Mouse (Mus musculus) gastrocnemius, postnatal 36 days (tissue): ENCODE results near the gene Uprt. TPM values are rescaled to one million over a fixed set of nuclear protein-coding genes. Genes with fewer than 3 reads are reported as not detected.
A peak's percentile ranks its signal among the peaks of the same experiment; 100 is the strongest.

Experiments used
- DNase-seq, 2 experiments: peaks; one replicate each; pipeline ENCODE4 v3.0.0; 2022
- intact Hi-C: fragments of 180-260 bp; cut with DNase I; formaldehyde crosslinking; loops from one replicate; pipeline ENCODE4 v1.15.1; 2025
- long read RNA-seq, 2 experiments: library from polyadenylated mRNA; stranded (forward); transcript quantifications; one replicate each; pipeline ENCODE4 v2.0.0; 2021
- total RNA-seq, 2 experiments: library from RNA; stranded (reverse); gene quantifications; 2 replicates each; pipeline ENCODE4 v1.2.3; 2021

Uprt gene
- total RNA-seq: 10 to 100 TPM in 1 of 2 experiments, 1 to 10 TPM in 1; 10.0 to 11.0 TPM
- long read RNA-seq, experiment 1: 0 reads
- long read RNA-seq, experiment 2: 0 reads

DNA sequence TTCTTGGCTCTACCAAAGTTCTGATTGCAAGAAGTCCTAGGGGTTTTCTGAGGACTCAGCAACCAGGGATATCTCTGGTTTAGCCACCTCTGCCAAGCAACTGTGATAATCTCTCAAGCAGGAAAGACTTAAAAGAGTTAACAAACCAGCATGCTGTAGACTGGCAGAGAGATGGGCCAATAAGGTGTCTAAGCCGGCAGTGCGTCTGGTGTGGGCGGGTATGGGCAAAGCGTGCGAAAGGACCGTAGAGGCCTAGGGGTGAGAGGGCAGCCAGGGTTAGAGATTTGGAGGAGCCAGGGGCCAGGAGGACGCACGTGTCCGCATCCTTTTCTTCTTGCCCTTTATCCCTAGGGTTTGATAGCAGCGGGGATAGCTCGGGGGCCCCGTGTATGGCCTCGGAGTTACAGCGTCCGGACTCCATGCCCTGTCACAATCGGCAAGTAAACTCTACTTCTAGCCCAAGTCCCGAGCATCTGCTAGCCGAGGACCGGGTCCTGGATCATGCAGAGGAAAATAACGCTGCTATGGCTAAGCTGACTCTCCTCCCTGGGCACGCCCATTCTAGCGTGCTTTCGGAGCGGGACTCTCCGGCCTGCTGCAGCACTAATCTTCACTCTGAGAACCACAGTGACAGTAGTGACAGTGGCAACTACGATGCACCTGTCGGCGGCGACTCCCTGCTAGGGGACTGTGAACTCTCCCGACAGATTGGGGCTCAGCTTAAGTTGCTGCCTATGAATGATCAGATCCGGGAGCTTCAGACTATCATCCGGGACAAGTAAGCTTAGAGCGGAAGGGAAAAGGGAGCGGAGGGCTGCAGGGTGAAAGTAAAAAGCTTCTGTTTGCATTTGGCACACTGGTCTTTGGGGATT, at the start of gene Uprt:
TSS of gene Uprt (plus strand) at position 247 of the 872 bp plus-strand sequence.
- intact Hi-C loops: no loop called here
- DNase-seq: peak; percentile 45 to 64

GRCm38 (mm10) chrX:104433456-104433855, 49.2 kb upstream of the Uprt start:
- DNase-seq: no peak
- intact Hi-C loops: no loop called here

DNA sequence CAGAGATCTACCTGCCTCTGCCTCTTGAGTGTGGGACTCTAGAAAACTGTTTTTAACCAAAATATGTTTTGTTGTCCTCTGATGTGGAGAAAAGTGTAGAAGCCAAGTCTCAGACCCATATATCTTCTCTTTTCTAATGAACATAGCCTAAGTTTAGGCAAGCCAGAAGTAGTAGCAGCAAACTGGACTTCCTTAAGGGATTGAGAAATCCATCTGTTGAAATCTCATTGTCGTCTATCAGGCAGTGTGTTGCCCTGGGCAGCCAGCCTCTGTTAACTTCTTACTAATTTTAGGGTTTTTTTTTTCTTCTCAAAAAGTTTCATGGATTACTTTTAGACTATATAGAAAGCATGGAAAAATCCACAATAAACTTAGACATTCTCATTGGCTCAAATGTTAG, 30.2 kb upstream of the Uprt start:
- intact Hi-C loops: no loop called here
- no peak for DNase-seq

DNA sequence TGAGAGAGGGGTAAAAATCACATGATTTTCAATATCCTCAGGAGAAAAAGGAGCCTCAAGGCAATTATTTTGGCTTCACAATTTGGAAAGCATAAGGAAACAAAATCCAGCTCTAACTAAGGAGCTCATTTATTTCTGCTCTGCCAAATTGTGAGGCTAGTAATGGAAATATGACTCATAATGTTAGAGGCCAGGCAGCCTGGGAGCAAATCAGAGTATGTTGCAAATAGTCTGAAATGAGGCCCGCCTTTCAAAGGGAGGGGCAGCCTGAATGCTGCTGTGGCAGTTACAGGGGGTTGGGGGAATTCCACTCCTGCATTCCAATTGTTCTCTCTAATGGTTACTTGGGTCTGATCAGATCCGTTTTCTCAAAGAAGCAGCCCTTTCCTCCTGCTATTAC, 20.9 kb upstream of the Uprt start:
- intact Hi-C loops: no loop called here
- DNase-seq: peak in 1 of 2 experiments; percentile 13

DNA sequence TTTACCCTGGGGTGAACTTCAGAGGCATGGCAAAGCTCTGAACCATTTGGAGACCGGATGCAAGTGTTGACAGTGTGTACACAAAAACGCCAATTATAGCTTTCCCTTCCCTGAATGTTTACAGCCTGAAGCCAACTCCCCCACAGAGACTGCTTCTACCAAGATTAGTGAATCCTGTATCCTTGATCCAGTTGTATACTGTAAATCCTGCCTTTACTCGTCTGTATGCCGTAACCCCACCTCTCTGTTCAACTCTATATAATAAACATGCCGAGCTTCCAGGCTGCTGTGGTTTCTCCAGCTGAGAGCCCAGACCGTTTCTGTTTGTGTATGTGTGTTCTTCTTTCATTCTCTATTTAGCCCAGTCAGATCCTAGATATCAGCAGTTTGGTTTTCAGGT, 18.2 kb upstream of the Uprt start:
- no peak for DNase-seq
- intact Hi-C loops: no loop called here

GRCm38 (mm10) chrX:104478041-104478440, 4.6 kb upstream of the Uprt start:
- no peak for DNase-seq
- intact Hi-C loops: no loop called here

DNA sequence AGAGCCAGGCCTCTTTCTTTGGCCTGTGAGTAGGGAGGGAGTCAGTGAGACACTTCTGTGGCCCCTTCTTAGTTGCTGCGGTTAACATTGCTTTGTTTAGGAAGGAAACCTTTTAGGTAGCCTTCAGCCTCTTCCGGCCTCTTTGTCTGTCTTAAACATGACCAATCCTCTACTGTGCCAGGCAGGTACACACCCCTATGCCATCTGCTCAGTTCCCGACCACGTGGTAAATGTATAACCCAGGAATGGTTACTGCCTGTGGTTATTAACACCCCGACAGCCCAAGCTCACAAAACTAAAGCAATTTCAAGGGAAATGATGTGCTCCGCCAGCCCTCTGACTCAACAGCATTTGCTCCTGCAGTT, 808 bp downstream of the Uprt start:
- DNase-seq: no peak
- intact Hi-C loops: no loop called here

DNA sequence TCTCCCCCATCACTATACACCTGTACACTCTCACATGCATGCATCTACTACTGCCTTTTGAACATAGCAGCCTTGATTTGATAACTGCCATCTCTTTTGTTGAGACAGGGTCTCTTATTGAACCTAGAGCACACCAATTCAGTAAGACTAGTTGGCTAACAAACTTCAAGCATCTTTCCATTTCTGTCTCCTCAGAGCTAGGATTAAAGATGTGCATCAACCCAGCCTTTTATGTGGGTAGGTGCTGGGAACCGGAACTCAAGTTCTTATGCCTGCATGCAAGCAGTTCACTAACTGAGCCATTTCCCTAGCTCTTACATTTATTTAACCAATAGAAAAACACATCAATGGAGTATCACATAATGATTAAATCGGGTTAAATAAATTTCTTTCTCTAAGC, 3.0 kb downstream of the Uprt start:
- no peak for DNase-seq
- intact Hi-C loops: no loop called here

- intact Hi-C loops: no loop called here
- no peak for DNase-seq
Observed at GRCm38 (mm10) chrX:104488036-104488435, 5.4 kb downstream of the Uprt start.

- intact Hi-C loops: no loop called here
- DNase-seq: no peak
Observed at GRCm38 (mm10) chrX:104488870-104489467, 6.4 kb downstream of the Uprt start.

GRCm38 (mm10) chrX:104489626-104490355, 7.2 kb downstream of the Uprt start:
- DNase-seq: no peak
- intact Hi-C loops: no loop called here

- DNase-seq: no peak
- intact Hi-C loops: no loop called here
Observed at GRCm38 (mm10) chrX:104501765-104502164, 19.1 kb downstream of the Uprt start.

DNA sequence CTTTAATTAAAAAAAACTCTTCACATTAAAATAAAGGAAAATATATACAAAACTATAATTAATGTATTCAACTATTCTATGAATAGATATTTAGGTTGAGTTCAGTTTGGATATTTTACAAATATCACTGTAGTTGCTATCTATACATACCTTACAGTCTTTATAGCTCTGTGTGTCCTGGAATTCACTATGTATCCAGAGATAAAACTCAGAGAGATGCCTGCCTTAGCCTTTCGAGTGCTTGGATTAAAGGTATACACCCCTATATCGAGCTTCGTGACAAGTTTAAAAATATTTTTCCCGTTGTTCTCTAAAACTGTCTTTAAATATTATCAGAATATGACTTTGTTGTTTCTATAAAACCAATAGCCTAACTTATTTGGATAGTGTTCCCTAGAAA, 60.0 kb downstream of the Uprt start:
- intact Hi-C loops: no loop called here
- no peak for DNase-seq

- intact Hi-C loops: no loop called here
Observed at GRCm38 (mm10) chrX:104543919-104544595, 61.4 kb downstream of the Uprt start.

GRCm38 (mm10) chrX:104545283-104545682, 62.7 kb downstream of the Uprt start:
- intact Hi-C loops: no loop called here
- no peak for DNase-seq

More at GRCm38 (mm10) chrX:104543919-104544595, 61.4 kb downstream of the Uprt start:
- no peak for DNase-seq

Other genes starting within 250 kb of the Uprt start
- gene Abcb7, start 69.0 kb upstream of the Uprt start, total RNA-seq: 10 to 100 TPM; 42.9 to 44.7 TPM
- under 1 TPM; 0.12 to 0.26 TPM for gene Zdhhc15, start 188.2 kb downstream of the Uprt start, total RNA-seq